Mouse (Mus musculus): Measurements from ENCODE around the gene Galnt17. TPM values are rescaled to one million over a fixed set of nuclear protein-coding genes. Genes with fewer than 3 reads are reported as not detected.

The Galnt17 gene
- total and polyA plus RNA-seq, 3 experiments, result 2.0 to 4.6 (median 3.8) TPM

GRCm38 (mm10) chr5:130825797-130826196 is 482.5 kb downstream of the Galnt17 start:
- Histone ChIP-seq H3K36me3 (ENCODE audit: control insufficient read depth, insufficient read depth, low read length) (no peaks in the 10 kb centered on the region), H3K4me1 (ENCODE audit: control insufficient read depth, insufficient read depth, low read length) (no peaks in the 10 kb centered on the region), H3K79me2 (replicated peaks; ENCODE audit: control insufficient read depth, insufficient read depth, low read length) (no peaks in the 10 kb centered on the region), H3K27ac (no peak overlapping the region), H3K27me3 (ENCODE audit: control insufficient read depth, insufficient read depth, low read length) (no peaks in the 10 kb centered on the region), H3K9ac (ENCODE audit: low read depth, low read length) (no peak overlapping the region), H3K4me3 (no peak overlapping the region)
- 79% methylated on average over 2 of the region's 2 CpGs for WGBS
- DNase-seq, result no peak
- intact Hi-C loops (cut with DNase I), result no loop called here
- TF ChIP-seq EP300 (IDR thresholded peaks at IDR 0.05; ENCODE audit: insufficient read depth, low read depth, low read length), result no peak
- no peak for TF ChIP-seq CTCF (IDR thresholded peaks at IDR 0.05)
- no peak for TF ChIP-seq POLR2A (IDR thresholded peaks at IDR 0.05; ENCODE audit: insufficient read depth, low read depth, low read length)
